Mouse (Mus musculus): ENCODE data around the gene Evi2a.

GRCm38 (mm10) chr11:79528601-79529000 lies 1.8 kb downstream of the Evi2a start:
- TF ChIP-seq POLR2A (IDR thresholded peaks at IDR 0.05; ENCODE audit: insufficient read depth, low read depth, low read length) (no peak), CTCF (IDR thresholded peaks at IDR 0.05; ENCODE audit: insufficient read depth, low read depth, low read length) (no peak)

Measured in olfactory bulb, adult 2 months (tissue).